Mouse (Mus musculus) ovary, postnatal 36 days (tissue): ENCODE measurements around the gene Sirt7.
A peak's percentile ranks its signal among the peaks of the same experiment; 100 is the strongest.

Experiments used
- DNase-seq: peaks from one replicate; pipeline ENCODE4 v3.0.0; 2022; ENCODE audit warnings: low spot score, mixed read lengths

Sirt7 gene

DNA sequence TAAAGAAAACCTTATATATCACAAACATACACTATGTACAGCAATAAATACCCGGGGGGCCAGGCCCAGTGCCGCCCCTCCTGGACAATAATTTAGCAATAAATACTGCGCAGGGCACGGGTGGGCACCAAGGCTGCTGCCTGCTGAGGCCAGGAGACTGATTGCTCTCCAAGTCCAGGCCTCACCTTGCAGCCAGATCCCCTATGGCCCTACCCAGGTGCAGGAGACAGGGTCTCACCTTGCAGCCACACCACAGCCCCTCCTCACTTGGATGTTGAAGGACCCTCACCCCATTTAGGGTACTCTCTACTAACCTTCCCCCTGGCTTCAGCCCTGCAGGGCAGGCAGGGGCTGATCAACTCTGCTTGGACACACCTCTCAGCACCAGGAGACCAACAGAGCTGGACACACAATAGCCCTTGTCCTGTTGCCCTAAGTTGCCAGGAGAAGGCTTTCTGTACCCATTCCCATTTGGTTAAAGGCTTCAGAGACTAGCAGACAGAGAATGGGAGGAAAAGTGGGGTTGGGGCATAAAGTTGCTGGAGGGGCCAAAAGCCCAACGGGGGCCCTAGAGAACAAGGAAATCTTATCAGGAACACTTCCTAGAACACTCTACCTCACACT, at the start of gene Sirt7:
Sirt7 (minus strand) TSS at position 89 of the 624 bp plus-strand sequence.
- no peak for DNase-seq

DNA sequence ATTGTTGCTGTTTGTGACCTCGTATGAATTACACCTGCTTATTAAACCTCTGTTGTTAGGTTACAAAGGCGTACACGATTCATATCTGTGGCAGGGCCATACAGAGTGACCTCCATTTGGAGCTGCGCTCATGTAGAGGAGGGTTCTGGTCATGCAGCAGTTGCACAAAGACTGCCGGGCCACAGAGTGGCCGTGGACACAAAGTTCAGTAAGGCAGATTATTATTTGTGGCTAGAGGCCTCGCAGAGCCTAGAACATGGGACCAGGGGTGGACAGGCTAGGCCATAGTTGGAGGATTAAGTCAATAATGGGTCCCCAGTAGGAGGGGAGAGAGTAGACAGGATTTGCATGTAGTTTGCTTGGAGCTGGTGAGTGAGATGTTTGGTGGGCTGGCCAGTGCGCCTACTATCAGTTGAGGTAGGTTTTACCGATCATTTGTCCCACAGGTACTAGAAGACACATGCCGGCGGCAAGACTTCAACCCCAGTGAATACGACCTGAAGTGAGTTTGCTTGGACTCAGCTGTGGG, 48.6 kb upstream of the Sirt7 start:
- DNase-seq: no peak

DNA sequence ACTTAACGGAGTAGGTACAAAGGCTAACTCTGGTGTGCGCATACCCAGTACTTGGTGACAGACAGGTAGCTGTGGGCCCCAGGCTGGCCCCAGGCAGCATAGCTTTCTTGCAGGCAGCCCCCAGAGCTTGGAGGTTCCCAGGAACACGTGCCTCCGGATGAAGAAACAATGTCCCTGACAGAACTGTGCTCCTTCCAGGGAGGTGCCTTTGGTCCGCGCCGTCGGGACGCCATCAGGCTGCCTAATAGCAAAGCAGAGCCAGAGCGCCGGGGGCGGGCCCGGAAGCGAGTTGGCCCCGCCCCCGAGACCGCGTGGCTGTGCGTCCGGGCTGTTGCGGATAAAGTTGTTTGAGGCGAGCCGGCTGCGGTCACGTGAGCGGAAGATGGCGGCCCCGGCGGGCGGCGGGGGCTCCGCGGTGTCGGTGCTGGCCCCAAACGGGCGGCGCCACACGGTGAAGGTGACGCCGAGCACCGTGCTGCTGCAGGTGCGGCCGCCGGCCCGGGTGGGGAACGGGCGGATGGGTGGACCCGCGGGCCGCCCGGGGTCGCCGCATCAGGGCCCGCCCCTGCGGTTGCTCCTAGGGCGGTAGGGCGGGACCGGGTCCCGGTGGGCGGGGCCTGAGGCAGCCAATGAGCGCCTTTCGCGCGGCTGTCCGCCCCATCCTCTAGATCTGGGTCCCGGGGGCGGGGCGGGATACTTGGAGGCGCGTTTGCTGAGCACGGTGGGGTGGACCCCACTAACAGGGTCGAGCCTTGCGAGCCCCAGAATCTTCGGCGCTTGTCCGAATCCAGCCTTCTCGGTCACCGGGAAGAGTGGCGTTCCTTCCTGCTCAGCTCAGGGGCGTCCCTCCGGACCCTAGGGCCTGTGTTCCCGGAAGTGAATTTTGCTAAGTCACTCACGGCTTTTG, 47.9 kb upstream of the Sirt7 start, which contains the start of gene Aspscr1:
Aspscr1 (plus strand) TSS at position 287 of the 907 bp plus-strand sequence.
- peak; percentile 97 for DNase-seq

DNA sequence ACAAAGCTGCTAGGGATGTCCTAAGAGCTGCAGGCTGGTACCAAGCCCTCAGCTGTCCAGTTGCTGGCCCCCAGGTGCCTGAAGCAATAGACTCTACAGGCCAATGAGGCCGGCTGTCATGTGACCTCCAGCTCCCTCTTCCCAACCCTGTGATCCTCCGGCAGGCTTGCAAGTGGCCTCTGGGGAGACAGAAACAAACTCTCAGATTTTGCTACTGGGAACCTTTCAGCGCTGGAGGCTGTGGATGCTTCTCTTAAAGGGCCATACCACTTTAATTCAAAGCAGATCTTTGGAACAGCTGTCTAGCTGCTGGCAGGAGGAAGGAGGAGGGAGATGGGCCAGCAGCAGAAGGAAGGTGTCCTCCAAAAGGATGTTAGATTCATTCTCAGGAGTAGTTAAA, 41.6 kb upstream of the Sirt7 start:
- no peak for DNase-seq

DNA sequence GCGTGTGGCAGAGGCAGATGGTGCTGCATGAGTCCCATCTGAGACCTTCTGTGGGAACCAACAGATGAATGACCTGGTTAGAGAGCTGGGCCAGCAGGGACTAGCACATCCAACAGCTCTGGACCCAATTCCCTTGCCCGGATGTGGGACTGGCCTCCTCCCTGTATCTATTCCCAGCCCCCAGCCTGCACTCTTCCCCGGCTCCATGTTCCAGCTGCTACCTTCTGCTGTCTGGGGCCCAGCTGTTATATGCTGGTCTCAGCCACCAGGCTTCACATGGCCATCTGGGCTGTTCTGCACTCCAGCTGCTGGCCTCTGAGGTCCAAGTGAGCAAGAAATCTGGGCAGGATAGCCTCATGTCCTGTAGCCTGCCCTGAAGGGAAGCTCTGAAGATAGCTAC, 40.4 kb upstream of the Sirt7 start:
- DNase-seq: no peak

DNA sequence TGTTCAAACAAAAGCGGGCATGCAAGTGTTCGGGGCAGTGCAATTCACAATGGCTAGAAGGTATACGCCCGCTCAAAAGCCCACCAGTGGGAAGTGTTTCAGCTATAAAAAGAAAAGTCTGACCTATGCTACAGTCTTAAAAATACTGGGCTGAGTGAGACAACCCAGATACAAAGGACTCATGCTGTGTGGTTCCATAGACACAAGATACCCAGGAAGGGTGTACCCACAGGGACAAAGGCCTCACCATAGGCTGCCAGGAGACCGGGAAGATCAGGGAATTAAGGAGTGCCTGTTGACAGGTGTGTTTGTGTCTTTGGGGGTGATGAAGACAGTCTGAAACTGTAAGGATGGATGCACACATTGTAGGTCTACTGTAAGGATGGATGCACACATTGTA, 38.7 kb upstream of the Sirt7 start:
- DNase-seq: no peak

DNA sequence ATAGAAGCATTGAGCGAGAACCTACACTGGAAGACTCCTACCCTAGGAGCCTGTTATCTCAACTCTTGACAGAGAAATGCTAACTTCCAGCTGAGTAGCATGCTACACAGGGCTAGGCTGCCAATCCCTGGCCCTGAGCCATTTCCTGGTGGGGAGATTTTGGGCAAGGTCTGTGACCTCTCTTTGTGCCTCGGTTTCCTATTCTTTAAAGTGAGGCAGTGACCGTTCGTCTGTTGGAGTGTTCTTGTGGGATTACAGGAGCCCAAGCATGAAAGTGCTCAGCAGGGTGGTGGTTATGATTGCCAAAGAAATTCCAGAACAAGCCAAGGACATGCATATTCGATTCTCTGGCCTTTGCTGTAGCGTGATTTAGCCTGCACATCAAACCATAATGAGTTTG, 37.7 kb upstream of the Sirt7 start:
- peak; percentile 25 for DNase-seq

DNA sequence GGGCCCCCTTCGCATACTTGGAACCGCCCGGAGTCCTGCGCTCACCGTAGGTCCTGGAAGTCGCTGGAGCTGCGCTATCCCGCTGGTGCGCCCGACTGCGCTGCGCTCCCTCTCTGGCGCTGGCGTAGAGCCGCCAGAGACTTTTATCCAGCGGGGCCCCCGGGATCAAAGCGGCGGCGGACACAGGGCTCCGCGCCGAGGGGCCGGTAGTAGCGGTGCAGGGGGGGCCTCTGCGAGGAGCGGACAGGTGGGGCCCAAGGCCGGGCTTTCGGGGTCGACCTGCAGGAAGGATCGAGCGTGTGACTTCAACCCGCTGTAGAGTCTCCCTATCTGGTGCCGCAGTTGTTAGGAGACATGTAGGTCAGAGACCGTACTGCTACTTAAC, 36.0 kb upstream of the Sirt7 start, which contains the start of gene Notum:
Notum (minus strand) TSS at position 100 of the 385 bp plus-strand sequence.
- DNase-seq: peak; percentile 23

DNA sequence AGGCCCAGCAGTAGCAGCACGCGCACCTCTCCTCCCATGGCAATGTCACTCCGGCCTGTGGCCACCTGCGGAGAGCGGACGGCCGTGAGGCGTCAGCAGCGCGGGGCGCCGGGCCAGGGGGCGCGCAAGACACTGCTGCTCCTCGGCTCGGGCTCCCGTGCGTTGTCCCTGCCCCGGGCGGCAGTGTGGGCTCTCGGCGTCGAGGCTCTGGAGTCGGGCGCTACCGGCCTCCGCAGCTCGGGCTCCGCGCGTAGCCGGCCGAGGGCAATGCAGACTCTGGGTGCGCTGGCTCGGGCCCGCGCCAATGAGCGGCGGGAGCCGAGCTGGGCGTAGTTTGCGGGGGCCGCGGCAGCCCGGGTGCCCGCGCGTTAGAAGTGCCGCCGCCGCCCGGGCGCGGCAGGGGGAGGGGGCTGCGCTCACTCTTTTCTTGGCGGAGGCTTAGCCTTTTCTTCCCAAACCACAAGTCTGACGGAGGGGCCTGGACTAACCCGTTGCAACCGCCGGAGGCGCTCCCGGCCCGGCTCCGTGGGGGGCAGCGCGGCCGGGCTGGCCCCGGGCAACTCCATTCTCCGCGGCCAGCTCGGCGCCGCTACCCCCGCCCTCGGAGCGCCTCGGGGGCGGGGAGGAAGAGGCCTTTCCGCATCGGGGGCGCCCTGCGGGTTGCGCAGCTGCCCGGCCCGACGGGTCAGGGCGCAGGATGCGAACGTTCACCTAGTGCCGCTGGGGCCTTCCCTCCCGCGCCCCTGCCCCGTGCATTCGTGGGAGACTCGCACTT, 35.4 kb upstream of the Sirt7 start:
- DNase-seq: peak; percentile 64

DNA sequence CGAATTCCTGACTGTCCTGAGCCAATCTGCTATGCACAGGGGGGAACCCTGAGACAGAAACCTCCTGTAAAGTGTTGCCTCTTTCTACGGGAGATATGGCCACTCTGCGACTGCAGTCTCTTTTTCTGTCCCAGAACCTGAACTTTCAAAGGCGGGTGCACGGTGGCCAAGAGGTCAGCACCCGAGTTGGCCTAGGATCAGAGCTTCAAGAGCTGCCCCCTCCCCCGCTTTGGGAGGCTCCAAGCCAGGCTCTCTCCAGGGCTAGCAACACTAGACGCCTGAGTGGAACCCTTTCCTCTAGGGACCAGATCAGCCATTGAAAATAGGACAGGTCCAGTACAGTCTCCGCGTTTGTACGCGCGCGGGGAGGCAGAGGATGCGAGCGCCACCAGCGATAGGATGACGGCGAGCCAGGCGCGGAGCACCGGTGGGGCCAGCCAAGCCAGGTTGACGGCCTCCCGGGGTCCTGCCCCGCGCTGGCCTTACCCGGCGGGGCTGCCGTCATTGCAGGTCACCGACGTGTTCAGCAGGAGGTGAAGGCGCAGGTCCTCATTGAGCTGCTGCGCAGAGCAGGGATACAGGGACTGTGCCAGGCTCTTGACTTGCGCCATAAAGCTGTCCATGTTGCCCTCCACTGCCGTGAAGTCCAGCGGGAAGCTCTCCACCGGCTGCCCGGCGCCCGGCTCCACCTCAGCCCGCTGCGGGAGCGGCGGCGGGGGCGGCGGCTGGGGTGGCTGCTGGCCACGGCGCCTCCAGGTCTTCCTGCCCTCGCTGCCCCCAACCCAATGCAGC, 34.7 kb upstream of the Sirt7 start:
- DNase-seq: peak; percentile 18

DNA sequence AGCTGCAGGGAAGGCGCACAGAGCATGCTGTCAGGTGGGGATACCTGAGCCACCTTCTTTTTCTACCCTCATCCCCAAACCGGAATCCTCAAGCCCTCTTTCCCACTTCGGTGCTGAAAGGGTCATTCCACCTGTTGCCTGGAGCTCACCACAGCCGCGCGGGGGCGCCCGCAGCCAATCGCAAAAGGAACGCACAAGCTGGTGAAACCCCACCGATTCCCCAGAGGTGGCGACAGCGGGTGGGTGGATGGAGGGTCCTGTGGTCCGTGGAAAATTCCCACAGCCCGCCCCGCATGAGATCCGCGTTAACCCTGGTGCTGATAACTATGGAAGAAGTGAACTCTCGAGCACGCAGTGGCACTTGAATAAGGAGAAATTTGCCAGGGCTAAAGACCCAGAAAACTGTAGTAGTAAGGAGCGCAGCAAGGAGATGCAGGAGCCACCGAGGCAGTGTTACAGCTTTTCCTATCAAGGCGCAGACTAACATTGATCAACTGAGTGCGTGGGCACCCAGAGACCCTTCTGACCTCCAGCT, 33.9 kb upstream of the Sirt7 start:
- DNase-seq: peak; percentile 82

DNA sequence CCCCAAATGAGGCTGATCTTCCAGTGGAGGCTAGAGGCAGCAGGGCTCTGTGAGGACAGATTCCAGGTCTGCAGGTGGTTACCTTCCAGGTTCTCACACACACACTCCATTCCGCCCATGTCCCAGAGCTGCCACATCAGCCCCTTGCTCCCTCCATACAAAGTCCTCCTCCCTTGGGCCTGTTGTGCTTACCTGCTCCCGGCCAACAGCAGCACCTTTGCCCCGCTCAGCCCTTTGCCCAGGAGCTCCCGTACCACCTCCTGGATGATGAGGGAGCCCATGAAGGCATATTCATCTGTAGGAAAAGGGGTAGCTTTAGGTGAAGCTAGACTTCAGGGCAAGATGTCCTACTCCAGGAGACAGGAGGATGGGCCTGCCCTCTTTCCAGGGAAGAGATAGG, 32.3 kb upstream of the Sirt7 start:
- no peak for DNase-seq

DNA sequence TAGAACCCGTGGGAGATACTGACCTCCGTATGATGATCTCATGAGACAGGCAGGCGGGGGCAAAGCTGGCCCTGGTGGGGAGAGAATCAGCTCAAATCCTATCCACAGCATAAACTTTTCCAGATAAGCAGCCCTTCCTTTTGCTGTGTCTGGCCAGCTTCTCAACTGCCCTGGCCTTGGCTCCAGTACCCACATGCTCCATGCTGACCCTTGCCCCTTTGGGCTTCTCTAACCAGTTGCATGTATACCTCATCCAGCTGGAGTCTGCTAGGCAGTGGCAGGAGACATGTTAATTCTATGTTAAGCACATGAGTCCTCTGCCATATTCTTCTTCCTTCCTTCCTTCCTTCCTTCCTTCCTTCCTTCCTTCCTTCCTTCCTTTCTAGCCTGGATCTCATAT, 29.7 kb upstream of the Sirt7 start:
- DNase-seq: no peak

DNA sequence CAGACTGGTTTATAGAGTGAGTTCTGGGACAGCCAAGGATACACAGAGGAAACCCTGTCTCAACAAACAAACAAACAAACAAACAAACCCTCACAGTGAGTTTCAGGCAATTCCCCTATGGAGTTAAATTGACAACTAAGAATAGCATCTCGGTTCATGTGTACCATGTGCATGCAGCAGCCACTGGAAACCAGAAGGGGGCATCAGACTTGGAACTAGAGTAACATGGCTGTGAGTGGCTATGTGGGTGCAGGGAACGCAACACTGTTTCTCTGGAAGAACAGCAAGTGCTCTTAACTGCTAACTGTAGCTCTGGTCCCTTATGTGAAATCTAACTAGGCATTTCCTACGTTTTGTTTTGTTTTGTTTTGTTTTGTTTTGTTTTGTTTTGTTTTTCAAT, 26.8 kb upstream of the Sirt7 start:
- DNase-seq: no peak

DNA sequence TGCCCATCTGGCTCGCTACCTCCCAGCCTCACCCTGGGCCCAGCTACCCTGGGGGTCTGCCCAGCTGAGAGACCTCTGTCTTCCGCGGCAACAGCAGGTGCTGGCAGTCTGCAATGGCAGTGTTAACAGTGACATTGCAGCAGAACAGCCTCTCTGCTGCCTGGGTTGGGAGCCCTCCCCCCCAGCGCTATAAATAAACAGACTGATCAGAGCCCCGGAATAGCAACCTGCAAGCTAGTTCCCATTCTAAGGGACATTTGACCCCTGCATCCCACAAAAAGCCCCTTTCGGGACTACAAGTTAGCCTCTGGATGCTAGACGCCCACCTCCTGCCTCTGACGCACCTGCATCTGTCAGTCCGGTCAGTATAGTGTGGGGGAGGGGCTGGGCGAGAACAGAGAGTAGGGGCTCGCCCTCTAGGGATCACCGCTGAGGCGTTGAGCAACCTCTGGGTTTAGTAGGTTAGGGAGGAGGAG, 23.0 kb upstream of the Sirt7 start, which contains the start of gene Myadml2:
Myadml2 (minus strand) TSS at position 158 of the 476 bp plus-strand sequence.
- DNase-seq: no peak

DNA sequence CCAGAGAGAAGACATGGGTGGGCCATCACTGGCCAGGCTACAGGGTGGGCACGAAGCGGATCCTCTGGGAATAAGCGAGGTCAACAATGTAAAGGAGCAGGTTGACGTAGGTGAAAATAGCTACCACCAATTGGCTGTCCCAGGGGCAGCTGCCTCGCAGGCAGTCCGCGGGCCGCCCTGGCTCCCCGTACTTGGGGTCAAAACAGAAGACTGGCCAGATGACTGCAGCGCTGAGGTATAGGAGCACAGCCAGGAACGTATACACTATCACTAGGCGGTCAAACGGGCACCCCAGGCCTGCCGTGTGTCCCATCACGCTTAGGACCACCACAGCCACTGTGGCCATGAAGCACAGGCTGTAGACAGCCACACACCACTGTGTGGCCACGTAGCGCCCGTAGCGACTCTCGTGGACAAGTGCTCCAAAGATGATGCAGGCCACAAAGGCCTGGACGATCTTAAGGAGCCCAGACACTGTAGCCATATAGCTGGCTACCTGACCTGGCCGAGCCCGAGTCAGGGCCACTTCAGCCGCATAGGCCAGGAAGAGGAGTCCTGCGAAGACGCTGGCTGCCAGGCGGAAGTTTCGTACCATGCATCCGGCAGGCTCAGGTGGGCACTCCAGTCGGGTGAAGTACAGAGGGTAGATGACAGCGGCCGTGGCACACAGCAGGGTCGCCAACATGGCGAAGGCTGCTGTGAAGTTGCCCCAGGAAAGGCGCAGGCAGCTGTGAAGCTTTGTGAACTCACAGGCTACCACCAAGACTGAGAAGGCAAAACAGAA, 22.2 kb upstream of the Sirt7 start:
- no peak for DNase-seq

DNA sequence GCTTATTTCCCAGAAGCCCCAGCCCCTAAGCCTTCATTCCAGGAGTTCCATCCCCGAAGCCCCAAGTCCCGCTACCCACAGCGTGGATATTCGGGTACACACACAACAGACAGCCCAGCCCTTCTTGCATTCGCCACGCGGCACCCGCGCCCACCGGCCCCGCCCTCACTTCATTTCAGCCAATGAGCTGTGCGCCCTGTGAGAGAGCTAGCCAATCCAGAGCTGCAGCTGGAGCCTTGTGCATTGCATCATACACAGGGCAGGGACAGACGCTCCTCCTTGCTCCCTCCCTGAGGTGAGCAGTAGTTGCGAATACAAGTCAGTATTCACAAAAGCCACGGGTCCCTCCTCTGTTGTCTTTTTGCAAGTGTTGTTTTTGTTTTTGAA, 18.6 kb upstream of the Sirt7 start, which contains the start of gene Pycr1:
Pycr1 (minus strand) TSS at position 169 of the 387 bp plus-strand sequence.
- DNase-seq: peak; percentile 91

DNA sequence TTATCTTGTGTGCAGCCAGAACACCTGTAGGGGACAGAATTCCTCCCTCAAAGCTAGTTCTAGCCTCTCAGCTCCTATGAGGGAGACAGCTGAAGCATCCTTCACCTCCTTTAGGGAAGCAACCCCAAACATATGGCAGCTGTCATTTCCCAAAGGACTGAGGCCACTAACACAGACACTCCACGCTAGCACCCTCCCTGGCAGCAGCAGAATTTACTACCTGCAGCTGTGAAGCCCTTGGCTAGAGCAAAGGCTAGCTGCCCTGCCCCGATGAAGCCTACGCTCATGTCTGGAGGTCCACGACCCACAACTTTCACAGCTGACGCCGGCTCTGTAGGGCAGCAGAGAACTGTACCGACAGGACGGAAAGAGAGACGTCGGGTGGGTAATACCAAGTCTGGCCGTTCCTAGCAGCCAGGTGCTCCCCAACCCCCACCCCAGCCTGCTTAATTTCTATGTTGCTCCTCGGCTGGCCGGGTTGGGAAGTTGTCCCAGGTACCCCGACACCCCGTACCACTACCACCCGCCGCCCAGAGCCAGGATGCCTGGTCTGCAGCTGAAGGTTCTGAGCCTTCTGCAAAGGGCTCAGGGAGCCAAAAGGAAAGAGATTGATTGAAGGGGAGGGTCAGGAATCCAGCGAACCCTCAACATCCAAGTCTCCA, 18.0 kb upstream of the Sirt7 start:
- DNase-seq: peak; percentile 36

DNA sequence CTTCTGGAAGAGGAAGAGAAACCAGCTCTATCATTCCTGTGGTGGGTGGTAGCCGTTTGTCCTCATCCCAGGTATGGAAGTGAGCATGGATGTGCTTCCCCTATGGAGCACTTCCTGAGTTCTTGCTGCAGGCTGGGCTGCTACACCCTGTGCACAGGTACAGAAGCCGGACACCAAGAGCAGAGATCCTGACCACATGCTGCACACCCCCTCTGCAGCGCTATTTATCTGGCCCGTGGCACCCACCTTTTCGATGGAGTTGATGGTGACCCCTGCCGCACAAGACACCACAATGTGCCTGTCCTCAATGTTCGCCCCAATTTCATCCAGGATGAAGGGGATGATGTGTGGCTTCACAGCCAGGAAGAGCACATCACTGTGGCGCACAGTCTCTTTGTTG, 16.8 kb upstream of the Sirt7 start:
- DNase-seq: no peak
